In the genomic region with DNA sequence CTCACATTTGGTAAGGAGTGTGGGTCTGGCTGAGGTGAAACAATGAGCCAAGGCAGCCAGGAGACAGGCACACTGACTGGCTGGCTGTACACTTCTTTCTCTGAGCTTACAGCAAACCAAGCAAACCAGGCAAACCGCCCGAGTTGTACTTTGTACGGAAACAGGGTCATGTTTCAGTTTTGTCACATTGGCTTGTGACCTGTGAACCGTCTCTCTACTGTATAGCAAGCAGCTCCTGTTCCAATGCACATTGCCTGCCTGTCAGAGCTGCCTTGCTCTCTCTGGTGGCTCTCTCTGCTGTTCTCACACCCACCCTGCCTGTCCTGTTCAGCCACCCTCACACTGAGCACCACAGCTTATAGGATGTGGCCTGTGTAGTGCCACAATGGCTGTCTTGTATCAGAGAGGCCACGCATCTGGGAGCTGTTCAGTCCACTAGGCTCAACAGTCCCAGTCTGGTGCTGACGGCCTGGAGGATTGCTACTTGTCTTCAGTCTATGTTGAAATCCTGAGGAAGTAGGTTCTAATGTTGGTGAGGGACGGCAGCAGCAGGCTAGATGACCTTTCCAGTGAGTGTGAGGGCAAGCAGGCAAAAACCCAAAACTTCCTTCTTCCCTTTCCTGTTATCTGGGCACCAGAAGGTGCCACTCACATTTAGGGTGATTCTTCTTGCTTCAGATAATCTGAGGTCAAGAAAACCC, we compare ENCODE assay signal across 16 mouse cellular contexts. TPM values are rescaled to one million over a fixed set of nuclear protein-coding genes. Genes with fewer than 3 reads are reported as not detected.
A peak's percentile ranks its signal among the peaks of the same experiment; 100 is the strongest.
DNase-seq lines count a peak whose midpoint lies in the region; ATAC-seq and TF ChIP-seq lines count a peak whose summit lies in the region.
"Had no signal": no experiment of that assay in that cellular context is flagged by ENCODE, and none has a peak within 500 bp of the region (broad histone marks: within the 10 kb centered on the region; RNA-seq: fewer than 3 reads in every experiment).

No protein-coding gene starts in this region.

- peak overlapping the region; percentile 40 for H3K9ac ChIP-seq in liver, adult 2 months (ENCODE audit: low read depth, low read length)
- H3K9ac ChIP-seq: embryonic facial prominence, embryonic 13.5 days; neural tube, embryonic 15.5 days had no signal

- WGBS in liver, adult 2 months: 13% methylated on average over 7 of the region's 7 CpGs

- H3K4me1 ChIP-seq in liver, adult 2 months (ENCODE audit: control insufficient read depth, insufficient read depth, low read length): peaks cover 34% of the 10 kb centered on the region
- H3K4me1 ChIP-seq: neural tube, embryonic 15.5 days had no signal

- no peak for TF ChIP-seq POLR2A in liver, adult 2 months (IDR thresholded peaks at IDR 0.05; ENCODE audit: extremely low read depth, insufficient read depth, low read length)

- H3K27me3 ChIP-seq in liver, adult 2 months (ENCODE audit: control insufficient read depth, insufficient read depth, low read length): no peaks in the 10 kb centered on the region
- H3K27me3 ChIP-seq: embryonic facial prominence, embryonic 13.5 days; neural tube, embryonic 15.5 days had no signal

- peak; percentile 24 for DNase-seq in gastrocnemius, postnatal 10 days
- no peak for DNase-seq in gastrocnemius, postnatal 4 days (ENCODE audit: low spot score in 2 of 2)
- peak; percentile 86 for DNase-seq in kidney, adult 11 months
- DNase-seq in liver, adult 2 months (ENCODE audit: extremely low read depth, low read depth, low spot score): peak; percentile 97
- no peak for DNase-seq in layer of hippocampus, adult 8-10 months (ENCODE audit: low spot score in 2 of 2)
- DNase-seq in thymus, adult 18-20 months: no peak
- DNase-seq in frontal cortex, postnatal 25 days (ENCODE audit: low spot score in 2 of 2): no peak
- DNase-seq: adrenal gland, adult 8-10 months; cerebellum, adult 11 months had no signal

- H3K79me2 ChIP-seq in liver, adult 2 months (ENCODE audit: control insufficient read depth, insufficient read depth, low read length): no peaks in the 10 kb centered on the region

- no peak overlapping the region for H3K4me3 ChIP-seq in liver, adult 2 months (ENCODE audit: insufficient read depth, low read depth, low read length)
- H3K4me3 ChIP-seq: embryonic facial prominence, embryonic 13.5 days; neural tube, embryonic 15.5 days had no signal

- ATAC-seq in megakaryocyte progenitor cell, adult 5-6 weeks (replicated peaks; ENCODE audit: poor library complexity): peak; percentile 55

- TF ChIP-seq CTCF in liver, adult 2 months (IDR thresholded peaks at IDR 0.05; ENCODE audit: low read depth, low read length): no peak

- H3K27ac ChIP-seq in liver, adult 2 months (replicated peaks; ENCODE audit: insufficient read depth, low read depth, low read length): peak overlapping the region; percentile 72
- H3K27ac ChIP-seq: embryonic facial prominence, embryonic 13.5 days; neural tube, embryonic 15.5 days had no signal

- no peaks in the 10 kb centered on the region for H3K36me3 ChIP-seq in liver, adult 2 months (ENCODE audit: control insufficient read depth, insufficient read depth, low read length)
- H3K36me3 ChIP-seq: embryonic facial prominence, embryonic 13.5 days; neural tube, embryonic 15.5 days had no signal

RNA-seq across cellular contexts. Expression of a gene that starts 6.7 kb away (rescaled TPM):
- total RNA-seq in gastrocnemius, postnatal 10 days (2021): not detected
- total RNA-seq in gastrocnemius, postnatal 4 days (2021): not detected
- total RNA-seq in liver, adult 2 months (2014; rRNA removed): not detected in 2 replicates
- 0.11 and 0.18 TPM in 2 replicates for polyA plus RNA-seq in liver, adult 2 months (2012; rRNA removed)
- total RNA-seq in megakaryocyte progenitor cell, adult 5-6 weeks (2015): not detected in 2 replicates
- not detected in 2 replicates for total RNA-seq in megakaryocyte progenitor cell, adult 5-6 weeks (2017)
- total RNA-seq in layer of hippocampus, adult 8-10 months (2022): not detected
- total RNA-seq: adrenal gland, adult 8-10 months; gastrocnemius, adult 8-10 months; hematopoietic stem cell, adult 5-6 weeks; layer of hippocampus, postnatal 14 days; megakaryocyte-erythroid progenitor cell, adult 5-6 weeks had no signal
- polyA plus RNA-seq: neural tube, embryonic 15.5 days had no signal

RNA-seq across cellular contexts. Expression of a gene that starts 17.5 kb away (rescaled TPM):
- total RNA-seq in gastrocnemius, postnatal 10 days (2021): not detected
- not detected for total RNA-seq in gastrocnemius, postnatal 4 days (2021)
- total RNA-seq in liver, adult 2 months (2014; rRNA removed): 0.20 and 0.55 TPM in 2 replicates
- 1.5 and 3.4 TPM in 2 replicates for polyA plus RNA-seq in liver, adult 2 months (2012; rRNA removed)
- 0.44 and 0.59 TPM in 2 replicates for total RNA-seq in megakaryocyte progenitor cell, adult 5-6 weeks (2015)
- 0.29 TPM in 1 of 2 replicates, not detected in the other for total RNA-seq in megakaryocyte progenitor cell, adult 5-6 weeks (2017)
- total RNA-seq in layer of hippocampus, adult 8-10 months (2022): not detected
- total RNA-seq: gastrocnemius, adult 8-10 months; layer of hippocampus, postnatal 14 days had no signal
- polyA plus RNA-seq: neural tube, embryonic 15.5 days had no signal

RNA-seq across cellular contexts. Expression of a gene that starts 24.3 kb away (rescaled TPM):
- under 1 TPM in 1 of 2 experiments, not detected in 1; 0.14 TPM for total RNA-seq in gastrocnemius, postnatal 10 days (2021)
- total RNA-seq in gastrocnemius, postnatal 4 days (2021): not detected
- total RNA-seq in liver, adult 2 months (2014; rRNA removed): 0.55 and 0.67 TPM in 2 replicates
- 0.76 and 0.81 TPM in 2 replicates for polyA plus RNA-seq in liver, adult 2 months (2012; rRNA removed)
- total RNA-seq in megakaryocyte progenitor cell, adult 5-6 weeks (2015): not detected in 2 replicates
- total RNA-seq in megakaryocyte progenitor cell, adult 5-6 weeks (2017): not detected in 2 replicates
- total RNA-seq in layer of hippocampus, adult 8-10 months (2022): not detected
- total RNA-seq: gastrocnemius, adult 8-10 months; hematopoietic stem cell, adult 5-6 weeks; layer of hippocampus, postnatal 14 days; megakaryocyte-erythroid progenitor cell, adult 5-6 weeks had no signal
- polyA plus RNA-seq: neural tube, embryonic 15.5 days had no signal

Comparison
In these comparisons a context has a peak if more than half of its experiments do, and no peak if none do; other contexts are left out.
1. DNase-seq: peak in gastrocnemius, postnatal 10 days (single experiment), kidney, adult 11 months (single experiment) and liver, adult 2 months (single experiment); none in gastrocnemius, postnatal 4 days (0 of 2), layer of hippocampus, adult 8-10 months (0 of 2), thymus, adult 18-20 months (0 of 2) and frontal cortex, postnatal 25 days (0 of 2).